Mouse (Mus musculus) CD4-positive naive resting alpha-beta T cell, adult 76 days (primary cell): ENCODE measurements around the gene Stx19. TPM values are rescaled to one million over a fixed set of nuclear protein-coding genes. Genes with fewer than 3 reads are reported as not detected.

Experiments
- total RNA-seq: library from RNA; stranded (reverse); gene quantifications from one replicate; pipeline ENCODE4 v1.2.4, GENCODE M21; 2023

Stx19 gene
- total RNA-seq = not detected

GRCm38 (mm10) chr16:62814491-62814890, at the start of gene Stx19:
Gene Stx19, plus strand, starts transcription at chr16:62814676.

GRCm38 (mm10) chr16:62786621-62787331, 27.7 kb upstream of the Stx19 start, which contains the start of gene Nsun3:
Gene Nsun3, minus strand, starts transcription at chr16:62786818.

DNA sequence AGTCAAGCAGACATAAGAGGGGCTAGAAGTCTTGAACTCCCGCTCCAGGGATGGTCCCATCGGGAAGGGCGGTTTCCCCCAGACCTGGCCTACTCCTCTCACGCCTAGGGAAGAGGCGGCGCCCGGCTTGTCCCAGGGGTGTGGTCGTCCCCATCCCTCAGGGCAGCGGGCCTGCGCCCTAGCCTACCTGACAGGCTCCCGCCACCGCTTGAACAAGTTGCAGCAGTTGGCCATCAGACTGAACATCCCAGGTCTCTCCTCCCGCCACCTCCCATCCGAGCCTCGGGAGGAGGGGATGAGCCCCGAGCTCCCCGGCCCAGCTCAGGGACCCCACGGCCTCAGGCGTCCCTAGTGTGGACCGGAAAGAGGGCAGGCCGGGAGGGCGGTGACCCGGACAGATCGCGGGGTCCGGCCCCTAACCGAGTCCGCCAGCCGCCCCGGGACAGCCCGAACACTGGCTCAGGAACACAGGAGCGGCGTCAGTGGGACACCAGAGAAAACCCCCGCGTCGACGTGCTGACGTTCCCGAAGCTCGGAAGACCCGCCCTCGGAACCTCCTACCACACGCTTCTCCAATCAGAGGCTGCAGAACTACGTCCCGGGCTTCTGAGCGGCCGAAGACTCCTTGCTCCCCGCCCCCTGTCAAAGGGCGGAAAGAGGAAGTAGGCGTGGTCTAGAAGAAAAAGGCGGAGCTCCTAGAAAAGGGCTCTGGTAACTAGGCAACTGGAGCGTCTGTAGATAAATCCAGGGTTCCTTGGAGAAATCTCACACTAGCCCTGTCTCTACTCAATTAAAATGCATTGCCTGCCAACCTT, 32.2 kb downstream of the Stx19 start, which contains the start of gene Arl13b:
Gene Arl13b, minus strand, starts transcription at position 543 of the 815 bp plus-strand sequence.

GRCm38 (mm10) chr16:62854191-62855068, 40.0 kb downstream of the Stx19 start, which contains the start of gene Pros1:
Gene Pros1, plus strand, starts transcription at chr16:62854307.

Other genes with a start within 250 kb of the Stx19 start
- gene Nsun3, start 27.9 kb upstream of the Stx19 start, total RNA-seq = 15.9 TPM
- gene Arl13b, start 32.4 kb downstream of the Stx19 start, total RNA-seq = 11.3 TPM
- gene Pros1, start 39.6 kb downstream of the Stx19 start, total RNA-seq = 0.85 TPM